Mouse (Mus musculus) lung, postnatal 0 days (tissue): ENCODE results near the gene D230025D16Rik.
"Not testable (repeated sequence)": the region's sequence is repeated elsewhere in the genome, so short reads cannot be mapped to it uniquely, and the experiment has no call there.

Experiments used
- CTCF ChIP-seq: IDR thresholded peaks from 2 replicates; pipeline ENCODE4 v1.5.1; 2016; ENCODE audit warnings: antibody characterized with exemption, mild to moderate bottlenecking
- EP300 ChIP-seq: IDR thresholded peaks from 2 replicates; pipeline ENCODE4 v1.6.1; 2016; ENCODE audit warnings: antibody characterized with exemption, mild to moderate bottlenecking, control low read depth

DNA sequence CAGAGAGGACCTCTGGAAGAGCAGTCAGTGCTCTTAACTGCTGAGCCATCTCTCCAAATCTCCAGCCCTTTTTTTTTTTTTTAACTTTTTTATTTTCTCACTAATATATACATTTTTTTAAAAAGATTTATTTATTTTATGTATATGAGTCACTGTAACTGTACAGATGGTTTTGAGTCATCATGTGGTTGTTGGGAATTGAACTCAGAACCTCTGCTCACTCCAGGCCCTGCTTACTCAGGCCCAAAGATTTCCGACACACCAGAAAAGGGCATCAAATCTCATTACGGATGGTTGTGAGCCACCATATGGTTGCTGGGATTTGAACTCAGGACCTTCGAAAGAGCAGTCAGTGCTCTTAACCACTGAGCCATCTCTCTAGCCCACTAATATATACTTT is 49.7 kb upstream of the D230025D16Rik start:
- not testable (repeated sequence) for TF ChIP-seq CTCF, EP300
